Mouse (Mus musculus) liver, postnatal 0 days (tissue): ENCODE data around the gene Pcdh7.

Source experiments
- CTCF ChIP-seq: sonication (generic); IDR thresholded peaks from 2 replicates; pipeline ENCODE4 v1.5.1; 2016; ENCODE audit warnings: antibody characterized with exemption, low read depth
- EP300 ChIP-seq: IDR thresholded peaks from 2 replicates; pipeline ENCODE4 v1.6.1; 2016; ENCODE audit warnings: antibody characterized with exemption, low read depth, mild to moderate bottlenecking

GRCm38 (mm10) chr5:57963792-57964191, 246.0 kb downstream of the Pcdh7 start:
- no peak for TF ChIP-seq CTCF
- no peak for TF ChIP-seq EP300
